Mouse (Mus musculus): ENCODE data around the gene Hax1.

- TF ChIP-seq FOSL1 (IDR thresholded peaks at IDR 0.05; ENCODE audit: insufficient read depth, low read length, poor library complexity, severe bottlenecking) (no peak), CTCF (IDR thresholded peaks at IDR 0.05; ENCODE audit: control insufficient read depth, insufficient read depth, insufficient read length) (no peak), CEBPB (IDR thresholded peaks at IDR 0.05; ENCODE audit: low read depth) (no peak), MAX (IDR thresholded peaks at IDR 0.05) (no peak), MYOD1 (IDR thresholded peaks at IDR 0.05; ENCODE audit: control insufficient read depth, insufficient read length, low read depth) (no peak)
These were observed 49.9 kb downstream of the Hax1 start for GRCm38 (mm10) chr3:89948655-89949054.

Measured in C2C12 (cell line).